Mouse (Mus musculus) forebrain, embryonic 16.5 days (tissue): ENCODE measurements around the gene Rflna. TPM values are rescaled to one million over a fixed set of nuclear protein-coding genes. Genes with fewer than 3 reads are reported as not detected.

Source experiments
- ATAC-seq: fragments of 200-750 bp; cut with Nextera tagmentation; 2 replicates; pipeline ENCODE4 v1.8.0; 2017; ENCODE audit warnings: mild to moderate bottlenecking, moderate library complexity
- H3K27ac ChIP-seq: fragments of 300-500 bp; sonication (generic); 2 replicates; pipeline ENCODE4 v1.5.1; 2014; ENCODE audit warnings: low read length, control low read depth
- H3K27me3 ChIP-seq: fragments of 300-500 bp; sonication (generic); replicated peaks from 2 replicates; pipeline ENCODE4 v1.6.1; 2014; ENCODE audit warnings: low read length; ENCODE audit not compliant: control insufficient read depth, insufficient read depth
- H3K36me3 ChIP-seq: fragments of 300-500 bp; sonication (generic); 2 replicates; pipeline ENCODE4 v1.6.1; 2014; ENCODE audit not compliant: control insufficient read depth, insufficient read depth
- H3K4me1 ChIP-seq: fragments of 300-500 bp; sonication (generic); replicated peaks from 2 replicates; pipeline ENCODE4 v1.6.1; 2014; ENCODE audit warnings: low read length; ENCODE audit not compliant: control insufficient read depth, insufficient read depth
- H3K4me2 ChIP-seq: fragments of 300-500 bp; sonication (generic); 2 replicates; pipeline ENCODE4 v1.6.1; 2014; ENCODE audit warnings: mild to moderate bottlenecking, low read length, control low read depth
- H3K4me3 ChIP-seq: fragments of 300-500 bp; sonication (generic); replicated peaks from 2 replicates; pipeline ENCODE4 v1.5.1; 2014; ENCODE audit warnings: mild to moderate bottlenecking, low read length, control low read depth
- H3K9ac ChIP-seq: fragments of 300-500 bp; sonication (generic); replicated peaks from 2 replicates; pipeline ENCODE4 v1.6.1; 2014; ENCODE audit warnings: low read depth, low read length, control low read depth
- H3K9me3 ChIP-seq: fragments of 300-500 bp; sonication (generic); 2 replicates; pipeline ENCODE4 v1.6.1; 2016; ENCODE audit warnings: low read length; ENCODE audit not compliant: control insufficient read depth
- WGBS: fragments of 180-500 bp; shearing (Covaris S2); extraction: QIAGEN DNeasy Blood & Tissue Kit; methylation state at CpG from one replicate; pipeline ENCODE4 v1.1.7; 2014; 5-methylcytosine and 5-hydroxymethylcytosine counted together
- polyA plus RNA-seq: library from polyadenylated mRNA; unstranded; fragments of >200 nt; fragmentation: Nextera tagmentation; extraction: Ambion mirVana; gene quantifications from 2 replicates; pipeline ENCODE4 v1.2.1, GENCODE M21; 2015

Rflna gene
- polyA plus RNA-seq, 1 experiment from 2014 or later, result 4.0 TPM

DNA sequence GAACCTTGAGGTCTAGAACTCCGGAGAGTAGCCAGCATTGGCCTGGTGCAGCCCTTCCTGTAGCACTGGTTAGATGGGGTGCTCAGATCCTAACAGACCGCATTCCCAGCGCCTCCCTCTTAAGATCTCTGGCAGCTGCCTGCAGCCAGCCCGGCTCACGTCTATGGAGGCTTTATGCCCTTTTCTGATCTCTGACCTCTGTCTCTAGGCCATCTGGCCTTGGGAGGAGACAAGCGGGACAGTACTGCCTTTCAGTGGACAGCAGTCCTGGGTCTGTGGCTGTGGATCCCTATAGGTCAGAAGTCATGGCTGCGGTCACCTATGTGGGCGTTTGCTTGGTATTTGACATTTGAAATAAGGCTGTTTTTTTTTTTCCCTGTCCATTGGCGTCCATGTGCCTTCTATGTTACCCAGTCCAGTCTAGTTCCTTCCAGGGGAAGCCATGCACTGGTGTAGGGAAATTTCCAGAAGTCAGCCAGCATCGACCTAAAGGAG, 2.2 kb upstream of the Rflna start:
- H3K9ac ChIP-seq, result no peak overlapping the region
- peaks cover 12% of the 10 kb centered on the region for H3K4me1 ChIP-seq
- H3K4me2 ChIP-seq, result no peak overlapping the region
- H3K9me3 ChIP-seq, result no peaks in the 10 kb centered on the region
- ATAC-seq, result no peak
- H3K27me3 ChIP-seq, result peaks cover 9% of the 10 kb centered on the region; the same call in 1 of the 2 replicates
- H3K4me3 ChIP-seq, result no peak overlapping the region
- no peak overlapping the region for H3K27ac ChIP-seq
- 76% methylated on average over 10 of the region's 10 CpGs for WGBS
- H3K36me3 ChIP-seq, result no peaks in the 10 kb centered on the region

DNA sequence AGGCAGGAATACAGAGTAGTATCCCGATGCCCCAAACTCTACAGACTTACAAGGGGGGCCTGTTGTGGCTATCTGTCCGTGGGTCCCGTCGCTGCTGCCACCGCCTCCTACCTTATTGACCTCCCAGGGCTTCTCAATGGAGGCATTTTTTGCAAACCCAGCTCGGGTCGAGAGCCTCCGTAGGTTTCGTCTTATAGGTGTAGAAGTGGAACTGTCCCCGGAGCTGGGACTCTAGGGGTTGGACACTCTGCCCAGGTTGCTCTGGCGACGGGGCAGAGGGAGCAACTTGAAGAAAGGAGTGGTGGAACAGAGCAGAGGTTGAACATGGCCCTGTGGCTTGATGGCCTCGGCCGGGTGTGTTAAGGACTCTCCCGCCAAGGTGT, 843 bp downstream of the Rflna start:
- peak overlapping the region; percentile 26 for H3K4me3 ChIP-seq
- ATAC-seq, result no peak
- WGBS, result 11% methylated on average over 15 of the region's 15 CpGs
- H3K9ac ChIP-seq, result no peak overlapping the region
- no peak overlapping the region for H3K27ac ChIP-seq
- peaks cover 9% of the 10 kb centered on the region; the same call in 1 of the 2 replicates for H3K27me3 ChIP-seq
- H3K4me2 ChIP-seq, result peak overlapping the region; percentile 38; the same call in 1 of the 2 replicates
- peaks cover 2% of the 10 kb centered on the region; the same call in 1 of the 2 replicates for H3K36me3 ChIP-seq
- H3K4me1 ChIP-seq, result peaks cover 22% of the 10 kb centered on the region
- no peaks in the 10 kb centered on the region for H3K9me3 ChIP-seq

DNA sequence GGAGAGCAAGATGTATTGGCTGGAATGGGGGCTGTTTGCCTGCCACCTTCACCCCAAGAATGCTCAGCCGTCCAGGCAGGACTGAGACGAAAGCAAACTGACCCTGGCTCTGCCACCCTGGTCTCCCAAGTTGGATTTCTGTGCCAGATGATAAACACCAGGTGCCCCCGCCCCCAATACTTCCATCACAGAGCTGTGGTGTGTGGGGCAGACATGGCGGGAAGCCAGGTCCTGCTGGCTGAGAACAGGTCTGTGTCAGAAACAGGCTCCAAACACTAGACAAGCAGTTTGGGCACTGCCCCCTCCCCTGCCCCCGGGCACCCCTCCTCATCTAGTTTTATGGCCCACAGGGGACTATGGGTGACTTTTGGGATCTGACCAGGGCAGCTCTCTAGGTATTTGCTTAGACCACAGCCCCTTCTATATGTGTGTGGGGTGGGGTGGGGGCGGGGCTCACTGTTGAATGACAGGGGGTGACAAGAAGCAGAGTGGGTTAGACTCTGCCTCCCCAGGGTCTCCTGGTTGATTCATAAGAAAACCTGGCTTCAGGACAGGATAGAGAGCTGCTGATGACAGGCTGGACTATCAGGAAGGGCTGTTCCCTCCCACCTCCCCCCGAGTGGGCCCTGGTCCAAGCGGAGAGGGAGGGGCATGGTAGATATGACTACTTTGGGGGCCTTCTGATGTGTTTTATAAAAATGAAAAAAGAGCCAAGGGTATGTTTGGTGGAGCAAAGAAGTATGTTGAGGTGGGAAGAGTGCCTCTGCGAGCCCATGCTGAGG, 3.0 kb downstream of the Rflna start:
- peaks cover 9% of the 10 kb centered on the region; the same call in 1 of the 2 replicates for H3K27me3 ChIP-seq
- no peak overlapping the region for H3K27ac ChIP-seq
- no peak overlapping the region for H3K4me2 ChIP-seq
- H3K9me3 ChIP-seq, result no peaks in the 10 kb centered on the region
- H3K4me3 ChIP-seq, result no peak overlapping the region
- 63% methylated on average over 9 of the region's 9 CpGs for WGBS
- peaks cover 22% of the 10 kb centered on the region for H3K4me1 ChIP-seq
- no peak; the same call in 1 of the 2 replicates for ATAC-seq
- peaks cover 3% of the 10 kb centered on the region; the same call in 1 of the 2 replicates for H3K36me3 ChIP-seq
- no peak overlapping the region for H3K9ac ChIP-seq

DNA sequence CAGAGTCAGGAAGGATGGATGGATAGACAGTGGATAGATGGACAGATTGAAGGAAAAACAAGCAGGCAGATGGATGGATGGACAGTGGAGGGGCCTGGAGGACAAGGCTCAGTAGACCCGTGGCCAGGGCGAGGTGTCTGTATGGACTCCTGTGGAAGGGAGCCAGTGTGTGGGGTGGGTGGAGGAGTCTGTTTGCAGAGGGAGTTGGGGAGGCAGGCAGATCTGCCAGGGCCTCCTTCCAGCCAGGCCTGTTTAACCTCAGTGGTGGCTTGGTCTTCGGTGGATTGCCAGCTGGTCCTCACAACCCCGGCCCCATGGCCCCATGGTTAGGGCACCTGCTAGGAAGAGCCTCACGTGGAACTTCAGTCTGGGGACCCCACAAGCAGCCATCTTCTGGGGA, 3.9 kb downstream of the Rflna start:
- H3K4me2 ChIP-seq, result no peak overlapping the region
- H3K4me1 ChIP-seq, result peaks cover 22% of the 10 kb centered on the region
- ATAC-seq, result no peak
- no peak overlapping the region for H3K4me3 ChIP-seq
- peaks cover 9% of the 10 kb centered on the region; the same call in 1 of the 2 replicates for H3K27me3 ChIP-seq
- H3K9me3 ChIP-seq, result no peaks in the 10 kb centered on the region
- no peak overlapping the region for H3K27ac ChIP-seq
- peaks cover 3% of the 10 kb centered on the region; the same call in 1 of the 2 replicates for H3K36me3 ChIP-seq
- WGBS, result 83% methylated on average over 5 of the region's 5 CpGs
- H3K9ac ChIP-seq, result no peak overlapping the region

DNA sequence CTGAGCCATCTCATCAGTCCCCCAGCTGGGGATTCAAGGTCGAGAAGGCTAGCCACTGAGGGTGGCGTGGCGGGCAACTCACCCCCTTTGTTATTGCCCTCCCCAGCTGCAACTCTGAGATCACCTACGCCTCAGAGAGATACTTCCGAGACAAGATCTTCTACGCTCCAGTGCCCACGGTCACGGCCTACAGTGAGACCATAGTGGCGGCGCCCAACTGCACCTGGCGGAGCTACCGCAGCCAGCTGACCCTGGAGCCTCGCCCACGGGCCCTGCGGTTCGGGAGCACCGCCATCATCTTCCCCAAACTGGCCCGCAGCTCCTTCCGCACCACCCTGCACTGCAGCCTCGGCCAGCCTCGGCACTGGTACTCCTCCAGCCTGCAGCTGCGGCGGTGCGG, 8.1 kb downstream of the Rflna start:
- H3K9me3 ChIP-seq, result no peaks in the 10 kb centered on the region
- no peak overlapping the region; the same call in 1 of the 2 replicates for H3K27ac ChIP-seq
- H3K27me3 ChIP-seq, result no peaks in the 10 kb centered on the region
- no peak overlapping the region for H3K4me3 ChIP-seq
- WGBS, result 91% methylated on average over 24 of the region's 24 CpGs
- no peak overlapping the region for H3K4me2 ChIP-seq
- peaks cover 4% of the 10 kb centered on the region; the same call in 1 of the 2 replicates for H3K36me3 ChIP-seq
- H3K4me1 ChIP-seq, result peaks cover 9% of the 10 kb centered on the region
- ATAC-seq, result no peak
- no peak overlapping the region for H3K9ac ChIP-seq

GRCm38 (mm10) chr5:125011628-125012027, 8.6 kb downstream of the Rflna start:
- peaks cover 4% of the 10 kb centered on the region for H3K4me1 ChIP-seq
- H3K9me3 ChIP-seq, result no peaks in the 10 kb centered on the region
- no peaks in the 10 kb centered on the region for H3K27me3 ChIP-seq
- H3K4me2 ChIP-seq, result no peak overlapping the region
- H3K27ac ChIP-seq, result no peak overlapping the region
- H3K36me3 ChIP-seq, result peaks cover 8% of the 10 kb centered on the region; the same call in 1 of the 2 replicates
- H3K9ac ChIP-seq, result no peak overlapping the region
- ATAC-seq, result no peak
- H3K4me3 ChIP-seq, result no peak overlapping the region
- WGBS, result 91% methylated on average over 8 of the region's 8 CpGs

DNA sequence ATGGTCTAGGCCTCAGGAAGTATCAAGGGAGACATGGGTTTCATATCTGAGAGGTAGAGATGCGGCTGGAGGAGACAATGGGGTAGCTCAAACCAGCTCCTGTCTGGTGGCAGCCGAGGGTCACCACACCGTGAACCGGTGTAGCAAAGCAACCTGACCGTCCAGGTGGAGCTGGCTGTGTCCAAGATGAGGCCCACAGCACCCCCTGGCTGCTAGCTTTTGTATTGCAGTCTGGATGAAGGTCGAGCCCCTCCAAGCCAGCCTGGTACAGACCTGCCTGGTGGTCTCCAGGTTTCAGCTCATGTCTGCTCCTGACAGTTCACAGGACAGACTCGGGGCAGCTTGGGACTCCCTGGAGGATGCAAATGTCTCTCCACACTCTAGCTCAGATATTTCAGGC, 11.5 kb downstream of the Rflna start:
- Histone ChIP-seq H3K4me1 (peaks cover 15% of the 10 kb centered on the region), H3K9me3 (no peaks in the 10 kb centered on the region), H3K27me3 (no peaks in the 10 kb centered on the region), H3K36me3 (peaks cover 15% of the 10 kb centered on the region; the same call in 1 of the 2 replicates), H3K27ac (no peak overlapping the region), H3K4me2 (no peak overlapping the region), H3K4me3 (no peak overlapping the region), H3K9ac (no peak overlapping the region)
- ATAC-seq, result no peak
- WGBS, result 51% methylated on average over 7 of the region's 7 CpGs

DNA sequence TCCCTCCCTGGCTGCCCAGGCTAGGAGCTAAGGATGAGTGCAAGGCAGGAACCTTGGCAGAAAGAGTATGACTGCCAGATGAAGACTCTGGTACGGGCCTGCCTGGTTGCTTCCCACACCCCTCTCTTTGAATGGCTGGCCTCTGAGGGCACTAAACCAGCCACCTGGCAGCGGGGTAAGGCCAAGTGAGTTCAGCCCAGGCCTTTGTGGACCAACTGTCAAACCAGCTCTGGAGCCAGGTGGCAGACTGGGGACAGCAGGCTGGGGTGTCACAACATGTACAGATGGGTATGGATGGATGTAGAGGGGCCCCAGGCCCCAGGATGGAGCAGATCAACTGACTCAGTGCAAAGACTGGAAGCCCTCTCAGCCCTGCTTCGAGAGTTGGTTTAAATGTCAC, 12.0 kb downstream of the Rflna start:
- H3K27me3 ChIP-seq, result no peaks in the 10 kb centered on the region
- no peak overlapping the region for H3K4me3 ChIP-seq
- peak; percentile 34; the same call in 1 of the 2 replicates for ATAC-seq
- peaks cover 15% of the 10 kb centered on the region; the same call in 1 of the 2 replicates for H3K36me3 ChIP-seq
- H3K9me3 ChIP-seq, result no peaks in the 10 kb centered on the region
- 67% methylated on average over 3 of the region's 3 CpGs for WGBS
- H3K4me2 ChIP-seq, result no peak overlapping the region
- no peak overlapping the region for H3K9ac ChIP-seq
- peaks cover 15% of the 10 kb centered on the region for H3K4me1 ChIP-seq
- H3K27ac ChIP-seq, result no peak overlapping the region

DNA sequence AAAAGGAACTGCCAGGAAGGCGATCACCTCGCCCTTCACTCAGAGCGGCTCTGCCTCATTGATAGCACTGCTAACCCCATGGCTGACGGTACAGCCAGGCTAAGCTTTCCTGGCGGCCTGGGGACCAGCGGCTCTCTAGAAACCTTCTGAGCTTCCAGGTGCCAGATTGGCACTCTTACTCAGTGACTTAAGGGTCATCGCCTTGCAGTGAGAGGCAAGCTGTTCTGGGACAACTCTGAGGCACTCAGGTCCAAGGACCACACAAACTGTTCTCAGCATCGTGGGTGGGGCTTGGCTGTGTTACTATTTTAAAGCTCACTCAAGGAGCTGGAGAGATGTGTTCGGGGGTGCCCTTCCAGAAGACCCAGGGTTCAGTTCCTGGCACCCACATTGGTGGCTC, 12.6 kb downstream of the Rflna start:
- Histone ChIP-seq H3K36me3 (peaks cover 15% of the 10 kb centered on the region; the same call in 1 of the 2 replicates), H3K27ac (no peak overlapping the region), H3K4me3 (no peak overlapping the region), H3K9me3 (no peaks in the 10 kb centered on the region), H3K4me2 (no peak overlapping the region), H3K27me3 (no peaks in the 10 kb centered on the region), H3K9ac (no peak overlapping the region), H3K4me1 (peaks cover 15% of the 10 kb centered on the region)
- no peak for ATAC-seq
- WGBS, result 83% methylated on average over 9 of the region's 9 CpGs
